In the genomic region with DNA sequence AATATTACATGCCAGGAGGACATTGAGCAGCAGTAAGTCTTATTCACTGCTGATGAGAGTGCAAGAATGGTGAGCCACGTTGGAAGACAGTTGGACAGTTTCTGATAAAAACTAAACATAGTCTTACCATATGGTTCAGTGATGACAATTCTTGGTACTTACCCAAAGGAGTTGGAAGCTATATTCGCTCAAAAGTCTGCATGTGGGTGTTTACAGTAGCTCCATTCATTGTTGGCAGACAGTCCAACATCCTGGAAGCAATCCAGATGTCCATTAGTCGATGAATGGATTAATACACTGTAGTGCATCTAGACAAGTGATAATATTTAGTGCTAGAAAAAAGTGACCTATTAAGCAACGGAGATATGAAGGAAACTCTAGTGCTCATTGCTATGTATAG, we compare ENCODE assay signal across 15 mouse cellular contexts.
A peak's percentile ranks its signal among the peaks of the same experiment; 100 is the strongest.
DNase-seq lines count a peak whose midpoint lies in the region; ATAC-seq lines count a peak whose summit lies in the region.
"Had no signal": no experiment of that assay in that cellular context is flagged by ENCODE, and none has a peak within 500 bp of the region (broad histone marks: within the 10 kb centered on the region; RNA-seq: fewer than 3 reads in every experiment).

No protein-coding gene starts in this region.

- no peak for ATAC-seq in embryonic facial prominence, embryonic 14.5 days (ENCODE audit: low read depth)
- ATAC-seq in lung, embryonic 16.5 days (ENCODE audit: low read depth) = peak; percentile 85

- no peaks in the 10 kb centered on the region for H3K36me3 ChIP-seq in embryonic facial prominence, embryonic 14.5 days (ENCODE audit: control insufficient read depth, insufficient read depth, low read length)
- H3K36me3 ChIP-seq in embryonic facial prominence, embryonic 10.5 days (replicated peaks) = no peaks in the 10 kb centered on the region
- no peaks in the 10 kb centered on the region for H3K36me3 ChIP-seq in lung, embryonic 16.5 days (ENCODE audit: control insufficient read depth, insufficient read depth, low read length)
- H3K36me3 ChIP-seq: G1E; limb, embryonic 12.5 days had no signal

- 66% methylated on average over 4 of the region's 4 CpGs for WGBS in embryonic facial prominence, embryonic 14.5 days
- 88% methylated on average over 4 of the region's 4 CpGs for WGBS in embryonic facial prominence, embryonic 10.5 days
- 27% methylated on average over 4 of the region's 4 CpGs for WGBS in lung, embryonic 16.5 days

- H3K4me2 ChIP-seq in embryonic facial prominence, embryonic 14.5 days (ENCODE audit: low read depth, low read length) = no peak overlapping the region
- H3K4me2 ChIP-seq in lung, embryonic 16.5 days (ENCODE audit: low read depth, low read length) = no peak overlapping the region
- H3K4me2 ChIP-seq: limb, embryonic 12.5 days had no signal

- no peak overlapping the region for H3K27ac ChIP-seq in embryonic facial prominence, embryonic 14.5 days (replicated peaks; ENCODE audit: low read depth, low read length)
- H3K27ac ChIP-seq in embryonic facial prominence, embryonic 10.5 days (replicated peaks) = no peak overlapping the region
- no peak overlapping the region for H3K27ac ChIP-seq in lung, embryonic 16.5 days (ENCODE audit: low read length)
- H3K27ac ChIP-seq: heart, adult 2 months; limb, embryonic 12.5 days had no signal

- no peaks in the 10 kb centered on the region; the same call in 1 of the 2 replicates for H3K27me3 ChIP-seq in embryonic facial prominence, embryonic 14.5 days (replicated peaks; ENCODE audit: control insufficient read depth, insufficient read depth, low read length)
- H3K27me3 ChIP-seq in embryonic facial prominence, embryonic 10.5 days (replicated peaks; ENCODE audit: low read depth, poor library complexity, severe bottlenecking) = no peaks in the 10 kb centered on the region
- H3K27me3 ChIP-seq in lung, embryonic 16.5 days (ENCODE audit: control insufficient read depth, insufficient read depth, low read depth, low read length) = no peaks in the 10 kb centered on the region
- H3K27me3 ChIP-seq: limb, embryonic 12.5 days had no signal

- H3K4me1 ChIP-seq in embryonic facial prominence, embryonic 14.5 days (ENCODE audit: control insufficient read depth, insufficient read depth, low read length) = peaks cover 5% of the 10 kb centered on the region; the same call in 1 of the 2 replicates
- H3K4me1 ChIP-seq in embryonic facial prominence, embryonic 10.5 days = peaks cover 30% of the 10 kb centered on the region
- peaks cover 12% of the 10 kb centered on the region; the same call in 1 of the 2 replicates for H3K4me1 ChIP-seq in lung, embryonic 16.5 days (replicated peaks; ENCODE audit: control insufficient read depth, insufficient read depth, low read length)

- H3K9me3 ChIP-seq in embryonic facial prominence, embryonic 14.5 days (ENCODE audit: control insufficient read depth, low read length) = no peaks in the 10 kb centered on the region
- H3K9me3 ChIP-seq in embryonic facial prominence, embryonic 10.5 days = no peaks in the 10 kb centered on the region
- H3K9me3 ChIP-seq in lung, embryonic 16.5 days (ENCODE audit: control insufficient read depth, low read length) = no peaks in the 10 kb centered on the region
- H3K9me3 ChIP-seq: limb, embryonic 12.5 days had no signal

- H3K4me3 ChIP-seq in embryonic facial prominence, embryonic 14.5 days (ENCODE audit: low read depth, low read length) = no peak overlapping the region
- H3K4me3 ChIP-seq in embryonic facial prominence, embryonic 10.5 days = no peak overlapping the region
- H3K4me3 ChIP-seq in lung, embryonic 16.5 days (ENCODE audit: low read length) = no peak overlapping the region
- H3K4me3 ChIP-seq: heart, adult 2 months; limb, embryonic 12.5 days; myocyte had no signal

- DNase-seq in embryonic facial prominence, embryonic 14.5 days (ENCODE audit: low spot score) = peak; percentile 14
- DNase-seq in embryonic facial prominence, embryonic 10.5 days (ENCODE audit: low spot score) = no peak
- DNase-seq in lung, postnatal 14 days = no peak
- DNase-seq in cerebellum, postnatal 36 days = peak; percentile 17 to 46
- peak; percentile 47 to 53 for DNase-seq in left cerebral cortex, postnatal 14 days (ENCODE audit: low spot score in 2 of 2)
- DNase-seq in adrenal gland, adult (ENCODE audit: inconsistent age in 2 of 2, low spot score in 1 of 2) = no peak
- no peak for DNase-seq in spleen, postnatal 4 days (ENCODE audit: low spot score in 2 of 2)
- DNase-seq: heart, adult 2 months; heart, postnatal 4 days; kidney, adult 8-10 months; thymus, postnatal 14 days had no signal

- H3K9ac ChIP-seq in embryonic facial prominence, embryonic 14.5 days (ENCODE audit: low read depth, low read length) = no peak overlapping the region
- H3K9ac ChIP-seq in lung, embryonic 16.5 days (ENCODE audit: low read length) = no peak overlapping the region
- H3K9ac ChIP-seq: limb, embryonic 12.5 days had no signal

- intact Hi-C loops in left cerebral cortex, postnatal 14 days (cut with DNase I) = no loop called here

Comparison
In these comparisons a context has a peak if more than half of its experiments do, and no peak if none do; other contexts are left out.
1. DNase-seq: peak in embryonic facial prominence, embryonic 14.5 days (single experiment), cerebellum, postnatal 36 days (2 of 2) and left cerebral cortex, postnatal 14 days (2 of 2); none in embryonic facial prominence, embryonic 10.5 days (single experiment), lung, postnatal 14 days (single experiment), adrenal gland, adult (0 of 2) and spleen, postnatal 4 days (0 of 2).